Mouse (Mus musculus): ENCODE results near the gene Slc22a14. TPM values are rescaled to one million over a fixed set of nuclear protein-coding genes. Genes with fewer than 3 reads are reported as not detected.
"Not testable (repeated sequence)": the region's sequence is repeated elsewhere in the genome, so short reads cannot be mapped to it uniquely, and the experiment has no call there.

Slc22a14 gene
- polyA plus RNA-seq, 1 experiment: not detected

DNA sequence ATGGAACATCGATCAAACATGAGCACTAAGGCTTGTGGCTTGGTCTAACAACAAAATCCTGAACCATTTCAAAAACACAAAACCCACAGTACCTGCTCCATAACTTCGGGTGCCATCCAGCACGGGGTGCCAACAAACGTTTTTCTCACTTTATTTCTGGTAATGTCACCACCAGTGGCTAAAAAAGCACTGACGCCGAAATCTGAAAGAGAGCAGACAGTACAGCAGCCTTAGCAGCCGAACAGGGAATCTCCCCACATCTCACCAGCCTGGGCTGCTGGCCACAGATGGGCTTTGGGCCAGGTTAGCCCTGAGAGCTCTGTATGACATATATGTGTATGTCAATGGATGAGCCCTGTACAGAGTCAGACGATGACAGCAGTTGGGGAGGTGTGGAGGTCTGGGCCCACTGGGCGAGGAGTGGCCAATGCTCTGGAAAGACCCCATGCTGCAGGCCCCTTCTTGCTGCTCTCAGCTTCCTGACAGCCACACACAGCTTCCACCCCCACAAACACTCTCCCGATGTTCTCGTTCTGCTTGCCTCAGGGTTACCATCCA lies 96.7 kb downstream of the Slc22a14 start:
- H3K4me1 ChIP-seq (ENCODE audit: control insufficient read depth, insufficient read depth, insufficient read length, low read length): no peaks in the 10 kb centered on the region
- H3K27ac ChIP-seq (replicated peaks; ENCODE audit: low read depth, low read length): no peak overlapping the region
- H3K4me3 ChIP-seq (ENCODE audit: insufficient read depth, low read depth, low read length): no peak overlapping the region

DNA sequence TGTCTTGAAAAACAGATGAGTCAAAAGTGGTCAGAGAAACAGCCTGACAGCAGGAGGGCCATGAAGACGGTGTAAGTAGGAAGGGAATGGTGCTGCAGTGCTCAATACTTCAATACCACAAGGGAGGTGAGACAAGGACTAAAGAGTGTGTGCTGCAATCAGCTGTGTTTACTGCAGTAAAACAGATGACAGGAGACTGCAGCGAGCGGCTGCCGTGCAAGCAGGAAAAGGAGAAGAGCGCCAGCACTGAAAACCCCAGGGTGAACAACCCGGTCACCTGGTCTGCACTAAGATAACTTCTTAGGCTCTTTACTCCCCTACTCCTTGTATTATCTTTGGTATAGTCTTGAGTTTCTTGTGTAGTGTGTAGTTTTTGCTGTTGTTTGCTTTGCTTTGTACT lies 97.2 kb downstream of the Slc22a14 start:
- H3K27ac ChIP-seq (replicated peaks; ENCODE audit: low read depth, low read length): no peak overlapping the region
- no peaks in the 10 kb centered on the region for H3K4me1 ChIP-seq (ENCODE audit: control insufficient read depth, insufficient read depth, insufficient read length, low read length)
- no peak overlapping the region for H3K4me3 ChIP-seq (ENCODE audit: insufficient read depth, low read depth, low read length)

DNA sequence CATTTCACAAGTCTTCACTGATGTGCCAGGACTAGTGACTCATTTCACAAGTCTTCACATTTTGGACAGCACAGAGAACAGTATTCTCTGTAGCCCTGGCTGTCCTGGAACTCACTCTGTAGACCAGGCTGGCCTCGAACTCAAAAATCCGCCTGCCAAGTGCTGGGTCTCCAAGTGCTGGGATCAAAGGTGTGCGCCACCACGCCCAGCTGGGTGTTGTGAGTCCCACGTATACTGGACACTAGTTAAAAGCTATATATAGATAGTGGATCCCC lies 99.3 kb downstream of the Slc22a14 start:
- H3K4me3 ChIP-seq (ENCODE audit: insufficient read depth, low read depth, low read length); H3K27ac ChIP-seq (replicated peaks; ENCODE audit: low read depth, low read length); H3K4me1 ChIP-seq (ENCODE audit: control insufficient read depth, insufficient read depth, insufficient read length, low read length): not testable (repeated sequence)

DNA sequence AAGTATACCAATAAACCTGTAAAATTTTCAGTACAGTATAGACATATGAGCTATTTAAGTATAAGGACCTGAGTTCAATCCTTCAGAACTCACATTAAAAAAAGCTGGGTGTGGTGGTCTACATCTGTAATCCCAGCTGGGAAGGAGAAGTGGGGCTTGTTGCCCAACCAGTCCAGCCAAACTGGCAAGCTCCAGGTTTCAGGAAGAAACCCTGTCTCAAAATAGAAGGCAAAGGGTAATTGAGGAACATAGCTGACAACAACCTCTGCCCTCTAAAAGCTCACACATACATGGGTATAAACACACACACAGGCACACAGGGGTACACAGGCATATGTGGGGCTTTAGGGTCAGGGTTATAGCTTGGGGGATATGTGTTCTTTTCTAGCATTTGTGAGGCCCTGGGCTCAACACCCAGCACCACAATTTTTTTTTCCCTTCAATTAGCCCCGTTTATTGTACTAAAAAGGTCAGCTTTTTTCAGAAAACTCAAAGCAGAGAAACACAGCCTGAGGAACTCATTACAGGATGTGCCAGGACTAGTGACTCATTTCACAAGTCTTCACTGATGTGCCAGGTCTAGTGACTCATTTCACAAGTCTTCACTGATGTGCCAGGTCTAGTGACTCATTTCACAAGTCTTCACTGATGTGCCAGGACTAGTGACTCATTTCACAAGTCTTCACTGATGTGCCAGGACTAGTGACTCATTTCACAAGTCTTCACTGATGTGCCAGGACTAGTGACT lies 99.8 kb downstream of the Slc22a14 start:
- not testable (repeated sequence) for H3K4me3 ChIP-seq (ENCODE audit: insufficient read depth, low read depth, low read length); H3K4me1 ChIP-seq (ENCODE audit: control insufficient read depth, insufficient read depth, insufficient read length, low read length)
- H3K27ac ChIP-seq (replicated peaks; ENCODE audit: low read depth, low read length): peak overlapping the region; percentile 23

DNA sequence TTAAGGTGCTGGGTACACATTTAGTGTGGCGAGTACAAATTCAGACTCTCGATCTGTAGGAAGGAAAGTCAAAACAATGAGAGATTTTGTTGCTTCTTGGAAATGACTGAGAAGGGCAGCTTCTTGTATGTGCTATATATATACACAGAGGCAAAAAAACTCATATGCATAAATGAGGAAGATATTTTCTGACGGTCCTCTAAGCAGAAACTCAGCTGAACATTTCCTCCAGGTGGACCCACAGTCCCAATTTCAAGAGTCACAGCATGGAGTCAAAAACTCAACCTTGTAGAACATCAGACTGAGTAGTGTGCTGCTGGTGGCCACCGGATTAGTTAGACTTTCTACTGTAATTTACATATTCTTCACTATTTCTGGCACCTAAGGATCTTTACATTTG lies 102.3 kb downstream of the Slc22a14 start:
- no peak overlapping the region for H3K4me3 ChIP-seq (ENCODE audit: insufficient read depth, low read depth, low read length)
- no peak overlapping the region for H3K27ac ChIP-seq (replicated peaks; ENCODE audit: low read depth, low read length)
- H3K4me1 ChIP-seq (ENCODE audit: control insufficient read depth, insufficient read depth, insufficient read length, low read length): no peaks in the 10 kb centered on the region

DNA sequence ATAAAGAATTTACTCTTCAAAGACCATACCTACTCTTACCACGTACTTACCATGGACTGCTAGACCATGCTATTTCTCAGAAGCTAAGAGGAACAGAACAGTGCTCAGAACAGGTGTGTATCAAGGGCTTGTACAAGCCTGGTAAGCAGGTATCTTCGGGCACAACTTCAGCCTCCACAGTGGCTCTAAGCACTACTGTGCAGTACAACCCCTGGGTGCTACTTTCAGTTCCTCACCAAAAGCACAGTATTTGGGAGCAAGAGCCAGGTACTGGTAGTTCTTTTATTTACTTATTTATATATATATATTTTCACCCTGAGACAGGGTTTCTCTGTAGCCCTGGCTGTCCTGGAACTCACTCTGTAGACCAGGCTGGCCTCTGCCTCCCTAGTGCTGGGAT lies 104.5 kb downstream of the Slc22a14 start:
- no peak overlapping the region for H3K27ac ChIP-seq (replicated peaks; ENCODE audit: low read depth, low read length)
- no peak overlapping the region for H3K4me3 ChIP-seq (ENCODE audit: insufficient read depth, low read depth, low read length)
- no peaks in the 10 kb centered on the region for H3K4me1 ChIP-seq (ENCODE audit: control insufficient read depth, insufficient read depth, insufficient read length, low read length)

DNA sequence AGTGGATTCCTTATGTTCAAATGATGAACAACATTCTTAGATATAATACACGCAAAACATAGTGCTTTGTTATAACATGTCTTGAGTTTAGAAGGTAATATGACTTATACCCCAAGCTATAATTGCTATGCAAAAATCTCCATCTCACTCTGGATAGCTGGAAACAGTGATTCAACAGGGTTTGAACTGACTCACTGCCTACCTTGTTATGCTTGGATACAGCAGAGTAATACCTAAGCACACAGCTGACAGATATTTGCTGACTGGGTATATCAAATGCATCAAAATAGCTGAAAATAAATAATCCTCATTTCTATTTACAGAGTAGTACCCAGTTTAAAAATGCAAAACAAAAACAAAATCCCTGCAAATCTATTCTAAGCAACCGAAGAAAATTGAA lies 106.6 kb downstream of the Slc22a14 start:
- H3K4me3 ChIP-seq (ENCODE audit: insufficient read depth, low read depth, low read length): no peak overlapping the region
- no peaks in the 10 kb centered on the region for H3K4me1 ChIP-seq (ENCODE audit: control insufficient read depth, insufficient read depth, insufficient read length, low read length)
- no peak overlapping the region for H3K27ac ChIP-seq (replicated peaks; ENCODE audit: low read depth, low read length)

DNA sequence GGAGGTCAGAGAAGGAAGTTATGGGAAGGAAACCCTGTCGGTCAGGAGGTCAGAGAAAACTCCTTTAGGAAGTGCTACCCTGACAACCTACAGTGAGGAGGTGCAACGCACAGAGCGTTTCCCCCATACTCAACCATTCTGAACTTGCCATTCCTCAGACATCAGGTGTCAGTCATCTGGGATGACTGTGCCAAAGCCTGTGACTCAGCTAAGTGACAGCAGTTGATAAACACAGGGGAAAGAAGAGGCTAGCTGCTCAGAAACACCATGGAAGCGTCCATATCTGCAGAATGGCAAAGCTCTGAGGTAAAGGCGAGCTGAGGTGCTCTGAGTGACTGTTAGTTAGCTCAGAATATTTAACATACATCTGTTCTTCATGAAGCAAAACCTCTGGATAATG lies 107.2 kb downstream of the Slc22a14 start:
- no peaks in the 10 kb centered on the region for H3K4me1 ChIP-seq (ENCODE audit: control insufficient read depth, insufficient read depth, insufficient read length, low read length)
- H3K27ac ChIP-seq (replicated peaks; ENCODE audit: low read depth, low read length): no peak overlapping the region
- H3K4me3 ChIP-seq (ENCODE audit: insufficient read depth, low read depth, low read length): no peak overlapping the region

DNA sequence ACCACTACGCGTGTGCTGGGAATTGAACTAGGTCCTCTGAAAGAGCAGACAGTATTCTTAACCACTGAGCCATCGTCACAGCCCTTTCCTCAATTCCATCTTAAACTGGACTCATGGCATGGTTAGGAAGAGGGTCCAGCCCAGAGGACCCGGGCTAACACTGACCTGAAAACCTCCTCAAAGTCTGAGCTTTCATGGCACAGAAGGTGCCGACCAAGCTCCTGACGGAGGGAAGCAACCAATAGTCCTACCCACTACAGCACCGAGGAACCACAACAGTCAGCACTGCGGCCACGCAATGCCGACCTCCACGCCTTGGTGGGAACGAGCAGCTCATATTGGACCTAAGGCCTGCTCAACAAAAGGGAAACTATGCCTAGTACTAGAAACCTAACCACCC lies 109.2 kb downstream of the Slc22a14 start:
- H3K4me3 ChIP-seq (ENCODE audit: insufficient read depth, low read depth, low read length): no peak overlapping the region
- no peaks in the 10 kb centered on the region for H3K4me1 ChIP-seq (ENCODE audit: control insufficient read depth, insufficient read depth, insufficient read length, low read length)
- no peak overlapping the region for H3K27ac ChIP-seq (replicated peaks; ENCODE audit: low read depth, low read length)

DNA sequence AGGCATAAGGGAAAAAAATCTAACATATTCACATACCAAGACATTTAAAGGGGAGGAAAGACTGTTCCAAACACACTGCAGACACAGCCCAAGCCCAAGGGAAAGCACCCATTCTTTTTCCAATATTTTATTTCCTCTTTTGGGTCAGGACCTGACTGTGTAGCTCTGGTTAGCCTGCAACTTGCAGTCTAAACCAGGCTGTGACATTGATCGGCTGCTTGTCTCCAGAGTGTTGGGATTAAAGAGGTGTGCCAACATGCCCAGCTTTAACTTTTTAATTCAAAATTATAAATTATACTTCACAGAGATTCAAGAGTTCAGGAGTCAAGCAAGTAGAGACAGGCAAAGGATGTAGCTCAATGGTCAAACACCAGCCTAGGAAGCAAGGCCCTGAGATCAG lies 110.3 kb downstream of the Slc22a14 start:
- Histone ChIP-seq H3K4me3 (ENCODE audit: insufficient read depth, low read depth, low read length) (no peak overlapping the region), H3K27ac (replicated peaks; ENCODE audit: low read depth, low read length) (no peak overlapping the region), H3K4me1 (ENCODE audit: control insufficient read depth, insufficient read depth, insufficient read length, low read length) (no peaks in the 10 kb centered on the region)

DNA sequence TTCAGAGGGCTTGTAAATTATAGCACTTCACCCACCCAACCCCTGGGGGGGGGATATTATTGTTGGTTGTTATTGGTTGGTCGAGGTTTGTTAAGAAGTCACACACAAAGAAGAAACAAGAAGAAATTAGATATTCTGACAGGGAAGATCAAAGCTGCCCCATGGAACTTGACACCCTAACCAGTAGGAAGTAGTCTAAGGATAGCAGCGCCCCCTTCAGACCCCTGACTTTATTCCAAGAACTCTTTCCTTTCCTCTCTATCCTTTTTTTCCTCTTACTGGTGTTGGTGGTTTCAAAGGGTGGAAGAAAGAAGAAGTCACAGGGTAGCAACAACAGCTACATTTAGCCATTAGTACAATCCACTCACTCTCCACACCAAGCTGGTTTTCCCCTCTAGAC lies 111.2 kb downstream of the Slc22a14 start:
- H3K4me3 ChIP-seq (ENCODE audit: insufficient read depth, low read depth, low read length): no peak overlapping the region
- H3K4me1 ChIP-seq (ENCODE audit: control insufficient read depth, insufficient read depth, insufficient read length, low read length): no peaks in the 10 kb centered on the region

DNA sequence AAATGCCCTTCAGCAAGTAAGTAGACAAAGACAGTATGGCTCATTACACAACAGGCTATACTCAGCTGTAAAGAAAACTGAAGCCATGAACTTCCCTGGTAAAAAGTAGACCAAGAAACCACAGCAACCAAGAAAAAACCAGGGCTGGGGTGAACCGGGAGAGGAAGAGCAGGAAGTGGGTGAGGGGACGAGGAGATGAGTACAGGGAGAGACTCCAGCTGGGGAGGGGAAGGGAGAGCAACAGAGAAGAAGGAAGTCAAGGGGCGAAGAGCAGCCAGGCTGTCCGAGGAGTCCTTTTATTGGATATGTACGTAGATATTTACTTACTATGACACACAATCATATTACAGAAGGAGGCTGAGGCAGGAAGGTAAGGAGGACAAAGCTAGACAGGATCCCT lies 117.4 kb downstream of the Slc22a14 start:
- H3K4me1 ChIP-seq (ENCODE audit: control insufficient read depth, insufficient read depth, insufficient read length, low read length): no peaks in the 10 kb centered on the region
- H3K27ac ChIP-seq (replicated peaks; ENCODE audit: low read depth, low read length): no peak overlapping the region
- H3K4me3 ChIP-seq (ENCODE audit: insufficient read depth, low read depth, low read length): no peak overlapping the region

More for the DNA sequence above, 111.2 kb downstream of the Slc22a14 start:
- H3K27ac ChIP-seq (replicated peaks; ENCODE audit: low read depth, low read length): no peak overlapping the region

DNA sequence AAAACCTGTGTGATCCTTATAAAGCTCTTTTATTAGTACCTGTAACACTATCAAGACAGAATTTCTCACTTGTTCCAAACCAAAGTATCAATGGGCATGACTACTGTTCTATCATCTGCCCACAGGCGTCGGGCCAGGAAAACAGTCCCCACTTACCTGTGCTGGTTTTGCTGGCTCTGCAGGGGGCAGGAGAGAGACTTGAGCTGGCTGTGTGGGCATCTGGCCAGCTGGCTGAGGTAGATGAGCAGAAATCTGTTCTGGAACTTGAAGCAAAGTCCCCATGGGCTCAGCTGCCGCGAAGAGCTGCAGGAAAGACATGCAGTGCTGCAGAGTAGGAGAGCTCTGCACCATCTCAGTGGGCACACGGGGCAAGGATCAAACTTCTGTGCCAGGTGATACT lies 118.5 kb downstream of the Slc22a14 start:
- no peak overlapping the region for H3K27ac ChIP-seq (replicated peaks; ENCODE audit: low read depth, low read length)

DNA sequence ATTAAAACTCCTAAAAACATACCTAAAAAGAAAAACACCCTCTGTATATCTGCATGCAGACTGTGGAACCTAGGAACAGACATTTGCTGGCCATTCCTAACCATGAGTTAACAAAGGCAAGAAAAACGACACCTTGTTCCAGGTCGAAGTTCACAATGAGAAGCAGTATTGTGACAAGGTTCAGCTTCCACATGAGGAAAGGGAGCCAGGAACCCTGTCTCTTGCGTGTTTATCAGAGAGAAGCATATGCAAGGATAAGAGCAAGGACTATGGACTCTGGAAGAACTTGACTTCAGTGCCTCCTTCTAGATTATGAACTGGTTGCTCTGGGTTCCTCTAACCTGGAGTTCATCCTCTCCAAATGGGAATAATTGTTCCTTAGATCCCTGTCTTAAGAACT lies 121.4 kb downstream of the Slc22a14 start:
- no peaks in the 10 kb centered on the region for H3K4me1 ChIP-seq (ENCODE audit: control insufficient read depth, insufficient read depth, insufficient read length, low read length)
- H3K27ac ChIP-seq (replicated peaks; ENCODE audit: low read depth, low read length): no peak overlapping the region
- no peak overlapping the region for H3K4me3 ChIP-seq (ENCODE audit: insufficient read depth, low read depth, low read length)

More for the DNA sequence above, 118.5 kb downstream of the Slc22a14 start:
- no peak overlapping the region for H3K4me3 ChIP-seq (ENCODE audit: insufficient read depth, low read depth, low read length)
- H3K4me1 ChIP-seq (ENCODE audit: control insufficient read depth, insufficient read depth, insufficient read length, low read length): no peaks in the 10 kb centered on the region

DNA sequence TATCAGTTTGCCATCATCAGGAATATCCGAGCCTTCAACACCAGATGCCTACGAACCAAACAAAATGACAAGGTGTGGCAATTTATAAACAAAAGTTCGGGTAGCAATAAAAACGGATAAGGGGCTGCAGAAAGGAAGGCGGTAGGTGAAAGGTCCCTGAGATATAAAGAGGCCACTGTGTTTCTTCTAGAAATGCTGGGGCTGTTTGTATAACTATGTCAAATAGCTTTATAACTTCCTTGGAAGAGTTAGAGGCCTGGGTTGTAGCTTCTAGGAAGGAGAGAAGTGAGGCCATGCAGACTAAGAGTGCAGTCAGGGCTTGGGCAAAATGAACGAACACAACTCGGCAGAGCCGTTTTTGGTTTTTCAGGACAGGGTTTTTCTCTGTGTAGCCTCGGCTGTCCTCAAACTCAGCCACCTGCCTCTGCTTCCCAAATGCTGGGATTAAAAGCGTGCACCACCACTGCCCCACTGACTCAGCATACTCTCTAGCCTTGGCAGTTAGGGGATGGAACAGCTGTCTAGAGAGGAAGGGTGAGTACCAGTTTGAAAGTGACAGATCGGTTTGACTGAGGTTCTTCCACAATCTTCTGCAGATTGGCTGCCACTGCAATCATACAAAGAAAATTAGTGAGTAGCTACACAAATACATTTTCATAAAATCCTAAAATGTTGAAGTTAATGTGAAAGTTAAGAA lies 124.0 kb downstream of the Slc22a14 start:
- no peak overlapping the region for H3K27ac ChIP-seq (replicated peaks; ENCODE audit: low read depth, low read length)
- H3K4me1 ChIP-seq (ENCODE audit: control insufficient read depth, insufficient read depth, insufficient read length, low read length): no peaks in the 10 kb centered on the region

More for the DNA sequence above, 124.0 kb downstream of the Slc22a14 start:
- no peak overlapping the region for H3K4me3 ChIP-seq (ENCODE audit: insufficient read depth, low read depth, low read length)

Data from brown adipose tissue, adult 24 weeks (tissue).